Mouse (Mus musculus): ENCODE data around the gene 2610001J05Rik.
A peak's percentile ranks its signal among the peaks of the same experiment; 100 is the strongest.
"Not testable (repeated sequence)": the region's sequence is repeated elsewhere in the genome, so short reads cannot be mapped to it uniquely, and the experiment has no call there.

Gene 2610001J05Rik

DNA sequence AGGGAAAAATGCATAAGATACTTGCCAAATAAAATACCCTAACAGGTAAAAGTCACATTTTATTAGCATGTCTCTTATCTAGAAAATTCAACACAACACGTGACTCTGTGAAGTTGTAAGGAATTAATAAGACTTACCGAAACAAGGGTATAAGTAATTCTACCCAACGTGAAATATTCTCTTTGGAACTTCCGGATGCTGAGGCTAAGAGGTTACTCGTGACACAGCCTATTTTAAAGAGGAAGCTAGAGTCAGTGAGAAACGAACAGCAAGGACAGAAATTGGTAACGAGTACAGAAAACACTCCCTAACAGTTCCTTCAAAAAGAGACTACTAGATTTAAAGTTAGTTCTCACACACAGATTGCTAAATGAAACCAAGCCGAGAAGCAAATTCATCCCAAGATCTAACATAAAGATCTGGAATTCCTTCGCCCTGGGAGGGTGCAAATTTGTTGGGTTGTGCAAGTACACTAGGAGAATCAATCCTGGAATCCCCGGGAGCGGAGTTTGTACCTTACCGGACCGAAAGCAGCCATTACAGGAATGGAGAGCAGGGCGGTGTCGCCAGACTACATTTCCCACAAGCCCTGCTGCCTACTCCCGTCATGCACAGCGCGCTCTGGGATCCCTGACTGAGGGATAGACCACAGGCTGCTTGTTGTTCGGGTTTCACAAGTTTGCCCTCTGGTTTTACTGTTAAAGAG is at the start of gene 2610001J05Rik:
Gene 2610001J05Rik (minus strand): TSS at position 600 of the 706 bp plus-strand sequence.
- DNase-seq (ENCODE audit: low spot score): peak; percentile 91

DNA sequence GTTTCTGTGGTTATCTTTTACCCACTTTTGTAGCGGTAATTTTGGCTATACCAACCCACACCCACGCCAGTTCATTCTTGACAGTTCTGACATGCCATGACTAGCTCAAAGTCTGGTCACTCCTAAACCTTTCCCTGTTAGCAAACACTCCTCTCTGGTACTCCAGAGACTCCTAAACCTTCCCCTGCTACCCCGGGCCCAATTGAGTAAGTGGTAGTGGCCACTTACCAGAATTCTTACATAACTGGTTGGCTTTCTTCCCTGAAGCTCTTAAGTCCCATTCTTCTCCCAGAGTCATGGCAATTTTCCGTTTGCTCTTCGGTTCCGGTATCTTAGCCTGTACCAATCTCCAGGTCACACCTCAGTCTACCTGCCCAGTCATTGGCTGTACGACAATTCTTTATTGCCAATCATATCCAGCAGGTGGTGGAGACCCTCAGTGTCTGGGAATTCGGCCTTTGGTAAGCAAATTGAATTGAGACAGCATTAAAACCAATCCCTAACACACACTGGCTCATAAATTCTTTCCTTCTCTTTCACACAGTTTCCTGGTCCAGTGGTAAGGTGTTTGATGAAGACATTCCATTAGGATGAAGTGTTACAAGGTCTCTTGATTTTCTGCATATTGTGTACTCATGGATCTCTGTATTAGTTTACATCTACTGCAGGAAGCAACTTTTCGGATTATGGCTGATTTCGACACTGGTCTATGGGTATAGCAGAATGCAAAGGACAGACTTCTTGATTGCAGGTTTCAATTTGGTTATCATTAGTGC is 38.6 kb upstream of the 2610001J05Rik start:
- no peak for DNase-seq (ENCODE audit: low spot score)

DNA sequence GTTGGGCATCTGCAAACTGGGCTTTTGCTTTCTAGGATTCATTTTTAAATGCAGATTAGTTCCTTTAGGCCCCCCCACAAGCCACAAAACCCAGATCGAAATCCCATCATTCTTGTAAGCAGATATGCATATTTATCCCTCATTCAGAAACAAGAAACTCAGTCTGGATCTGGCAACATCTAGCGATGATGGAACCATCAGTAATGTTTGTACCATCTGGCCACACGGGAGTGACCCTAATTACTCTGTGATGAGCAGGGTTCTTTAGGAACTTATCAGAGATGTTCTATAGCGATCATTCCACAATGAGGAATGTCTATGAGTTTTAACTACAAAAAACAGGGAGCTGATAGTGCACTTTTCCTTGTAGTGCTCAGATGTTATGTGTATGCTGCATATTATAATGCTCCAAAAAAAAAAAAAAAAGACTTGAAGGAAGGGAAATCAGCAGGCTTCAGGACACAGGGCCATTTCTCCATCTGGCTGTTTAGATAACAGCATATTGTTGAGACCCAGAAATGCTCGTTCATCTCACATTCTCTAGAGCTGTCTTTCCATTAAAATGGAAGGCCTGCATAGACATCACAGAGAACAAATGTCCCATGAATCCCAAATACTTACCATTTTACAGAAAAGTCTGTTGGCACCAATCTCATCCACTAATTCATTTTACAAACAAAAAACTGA is 31.8 kb upstream of the 2610001J05Rik start:
- no peak for DNase-seq (ENCODE audit: low spot score)

DNA sequence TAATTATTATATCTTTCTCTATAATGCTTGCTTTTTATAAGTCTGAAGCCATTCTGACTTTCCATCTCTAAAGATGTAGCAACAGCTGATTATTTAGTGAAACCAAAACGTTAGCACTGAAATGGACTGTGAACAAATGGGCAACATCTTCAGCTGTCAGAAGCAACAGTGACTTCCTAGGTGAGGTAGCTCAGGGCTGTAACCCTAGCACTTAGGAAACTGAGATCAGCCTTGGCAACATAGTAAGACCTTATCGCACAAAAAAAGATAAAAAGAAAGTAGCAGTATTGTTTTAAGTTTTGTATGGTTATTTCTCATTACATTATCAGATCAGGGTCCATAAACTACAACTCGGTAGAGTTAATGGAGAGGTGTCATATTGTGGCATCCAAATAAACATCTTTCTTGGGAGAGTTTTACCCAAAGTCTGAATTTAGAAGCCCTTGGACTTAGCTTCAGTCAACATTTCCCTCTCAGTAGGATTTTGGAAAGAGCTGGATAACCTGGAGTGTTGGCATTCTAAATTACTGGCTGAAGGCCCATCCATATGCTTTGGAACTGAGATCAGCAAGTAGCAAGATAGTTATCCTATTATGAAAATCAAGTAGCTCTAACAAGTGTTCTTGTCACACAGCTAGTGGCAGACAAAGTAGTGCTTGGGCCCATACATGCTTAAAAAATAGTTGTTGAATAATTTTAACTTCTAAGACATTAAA is 13.7 kb upstream of the 2610001J05Rik start:
- no peak for DNase-seq (ENCODE audit: low spot score)

DNA sequence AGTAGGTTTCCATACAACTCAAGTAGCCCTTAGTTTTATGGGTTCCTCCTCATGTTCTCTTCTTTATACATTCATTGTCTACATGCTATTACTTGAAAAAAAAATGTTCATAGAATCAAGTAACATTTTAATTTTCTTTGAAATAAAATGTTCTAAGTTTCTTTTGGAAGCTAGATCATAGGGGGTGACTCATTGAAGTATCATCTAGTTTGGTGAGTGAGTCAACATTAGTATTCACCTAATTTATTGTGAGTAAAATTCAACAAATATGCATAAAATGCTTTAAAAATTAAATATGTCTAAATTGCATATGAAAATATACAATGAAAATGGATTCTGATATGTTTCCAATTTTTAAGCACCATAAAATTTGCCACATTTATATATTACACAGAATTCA is 11.6 kb upstream of the 2610001J05Rik start:
- no peak for DNase-seq (ENCODE audit: low spot score)

DNA sequence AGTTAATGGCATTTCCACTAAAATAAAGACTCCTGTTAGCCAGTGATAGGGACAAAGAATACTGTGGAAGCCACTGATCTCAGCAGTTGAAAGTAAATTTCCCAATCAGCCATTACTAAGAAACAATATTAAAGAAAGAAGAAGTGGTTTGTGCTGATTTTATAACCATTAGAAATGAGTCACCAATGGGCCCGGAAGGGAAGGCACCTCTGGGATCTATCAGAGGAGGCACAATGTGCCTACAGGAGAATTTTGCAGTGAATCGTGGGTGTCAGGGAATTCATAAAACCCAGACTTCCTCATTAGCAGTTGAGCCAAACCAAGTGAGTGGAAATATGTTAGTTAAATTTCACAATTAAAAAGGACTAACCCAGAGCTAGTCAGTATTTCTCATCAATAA is 2.6 kb upstream of the 2610001J05Rik start:
- DNase-seq (ENCODE audit: low spot score): no peak

DNA sequence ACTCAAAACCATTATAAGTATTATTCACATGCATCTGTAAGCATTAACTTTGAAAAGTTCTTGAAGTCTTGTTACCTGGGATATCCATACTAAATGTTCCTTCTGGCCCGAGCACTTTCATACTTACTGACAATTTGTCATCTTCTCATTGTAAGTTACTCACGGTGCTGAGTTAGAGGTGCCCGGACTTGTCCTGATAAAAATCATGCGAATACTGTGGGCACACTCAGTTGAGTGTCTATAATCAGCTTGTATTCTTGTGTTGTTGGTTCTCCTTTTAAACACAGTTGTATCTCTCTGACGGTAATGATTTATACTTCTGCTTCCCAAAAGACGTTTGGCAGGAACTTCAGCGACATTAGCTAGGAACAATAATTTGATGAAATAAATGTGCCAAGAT is 758 bp upstream of the 2610001J05Rik start:
- no peak for DNase-seq (ENCODE audit: low spot score)

DNA sequence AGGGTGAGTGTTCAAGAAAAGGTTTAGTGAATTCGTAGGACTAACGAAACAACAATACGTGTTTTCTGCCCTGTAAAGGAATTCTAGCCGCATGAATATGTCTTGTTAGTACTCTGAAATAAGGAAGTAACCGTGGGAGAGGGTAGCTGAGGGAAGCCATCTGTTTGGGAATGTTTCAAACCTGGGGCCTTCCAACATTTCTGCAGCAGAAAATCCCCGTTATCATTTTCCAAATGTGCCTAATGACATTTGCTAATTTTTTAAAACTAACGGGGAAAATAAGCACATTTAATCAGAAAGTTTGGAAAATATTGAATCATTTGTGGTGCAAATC is 274 bp upstream of the 2610001J05Rik start:
- no peak for DNase-seq (ENCODE audit: low spot score)

DNA sequence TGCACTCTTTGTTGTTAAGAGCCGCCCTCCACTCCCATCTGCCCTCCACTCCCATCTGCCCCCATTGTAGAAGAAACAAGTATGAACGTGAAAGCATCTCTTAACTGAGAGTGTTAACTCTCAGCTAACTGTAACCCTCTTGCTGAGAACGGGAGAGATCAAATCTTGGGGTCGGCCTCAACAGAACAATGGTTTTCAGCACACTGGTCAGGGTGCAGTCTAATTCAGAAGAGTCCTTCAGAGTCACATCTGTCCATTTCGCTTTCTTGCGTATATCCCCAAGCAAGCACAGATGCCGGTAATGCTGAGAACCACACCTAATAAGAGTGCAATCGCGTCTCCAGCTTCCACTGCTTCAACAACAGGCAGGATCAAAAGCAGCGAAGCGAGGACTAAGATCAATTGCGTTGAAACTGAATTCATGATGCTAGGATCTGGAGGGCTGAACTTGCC is 1.0 kb downstream of the 2610001J05Rik start:
- DNase-seq (ENCODE audit: low spot score): no peak

DNA sequence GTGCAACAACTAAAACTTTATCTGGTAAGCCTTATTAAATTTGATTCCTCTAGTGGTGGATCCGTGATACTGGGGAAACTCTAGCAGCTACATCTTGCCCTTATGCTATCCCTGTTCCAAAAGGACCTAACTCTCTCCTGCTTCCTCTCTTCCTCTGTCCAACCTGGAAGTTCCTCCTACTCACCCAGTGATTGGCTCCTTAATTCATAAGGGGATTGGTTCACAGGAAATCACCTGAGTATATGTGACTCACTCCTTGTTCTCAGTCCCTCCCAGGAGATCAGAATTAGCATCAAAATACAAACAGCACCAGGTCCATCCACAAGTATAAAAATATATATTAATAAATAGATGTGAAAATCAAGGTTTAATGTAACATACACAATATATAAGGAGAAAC is 10.7 kb downstream of the 2610001J05Rik start:
- DNase-seq (ENCODE audit: low spot score): no peak

DNA sequence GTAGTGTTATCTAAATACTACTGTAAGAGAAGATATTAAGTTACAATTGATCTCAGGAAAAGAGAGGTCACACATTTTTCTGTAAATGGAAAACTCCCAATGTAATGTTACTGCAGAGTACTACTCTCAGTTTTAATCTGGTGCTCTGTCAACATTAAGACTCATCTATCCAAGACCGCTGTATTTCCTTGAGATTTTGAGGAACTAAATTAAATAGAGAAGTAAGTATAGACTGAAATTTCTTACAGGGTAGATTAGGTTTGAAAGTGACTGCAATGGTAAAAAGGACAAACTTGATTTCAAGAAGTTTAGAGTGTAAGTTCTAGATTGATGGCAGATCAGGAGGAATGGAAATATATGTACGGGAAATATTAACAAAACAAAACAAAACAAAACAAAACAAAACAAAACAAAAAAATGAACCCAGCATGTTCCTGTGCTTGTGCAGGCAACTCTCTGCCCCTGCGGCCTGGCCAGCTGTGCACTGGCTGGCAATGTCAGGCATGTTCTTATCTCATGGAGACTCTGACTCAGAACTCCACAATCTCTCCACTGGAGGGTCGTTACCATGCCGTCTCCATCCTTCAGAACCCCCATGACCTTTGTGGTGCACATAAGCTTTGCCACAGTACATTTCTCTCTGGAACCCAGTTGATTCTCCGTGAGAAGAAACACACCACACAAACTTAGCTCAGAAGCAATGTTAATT is 11.3 kb downstream of the 2610001J05Rik start:
- no peak for DNase-seq (ENCODE audit: low spot score)

DNA sequence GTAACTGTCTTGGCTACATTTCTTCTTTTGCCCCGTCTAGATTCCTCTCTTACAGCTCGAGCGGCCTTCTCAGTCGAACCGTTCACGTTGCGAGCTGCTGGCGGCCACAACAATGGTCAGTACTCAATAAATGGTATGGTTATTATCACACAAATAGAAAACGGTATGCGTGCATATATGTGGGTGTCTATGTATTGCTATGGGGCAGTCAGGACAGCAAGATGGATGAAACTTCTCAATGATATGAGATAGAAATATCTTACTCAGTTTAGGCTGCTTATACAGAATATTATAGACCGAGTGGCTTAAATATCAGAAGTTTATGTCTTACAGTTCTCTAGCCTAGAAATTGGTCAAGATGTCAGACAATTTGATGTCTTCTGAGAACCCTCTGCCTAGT is 17.1 kb downstream of the 2610001J05Rik start:
- DNase-seq (ENCODE audit: low spot score): no peak

DNA sequence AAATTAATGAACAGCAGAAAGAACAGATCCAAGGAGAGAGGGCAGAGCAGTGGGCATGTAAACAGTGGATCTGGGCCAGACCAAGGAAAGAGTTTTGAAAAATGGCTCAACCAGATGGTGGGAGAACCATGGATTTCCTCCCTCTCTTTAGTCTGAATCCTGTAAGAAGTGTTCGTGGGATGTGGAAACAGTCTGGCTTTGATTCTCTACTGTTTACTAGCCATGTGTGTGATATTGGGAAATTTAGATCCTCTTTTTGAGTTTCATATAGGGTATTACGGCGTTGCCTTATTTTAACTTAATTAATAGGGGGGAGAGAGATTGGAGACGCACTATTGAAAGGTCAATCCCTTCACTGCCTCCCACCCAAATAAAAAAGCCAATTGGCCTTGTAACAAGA is 18.1 kb downstream of the 2610001J05Rik start:
- DNase-seq (ENCODE audit: low spot score): no peak

DNA sequence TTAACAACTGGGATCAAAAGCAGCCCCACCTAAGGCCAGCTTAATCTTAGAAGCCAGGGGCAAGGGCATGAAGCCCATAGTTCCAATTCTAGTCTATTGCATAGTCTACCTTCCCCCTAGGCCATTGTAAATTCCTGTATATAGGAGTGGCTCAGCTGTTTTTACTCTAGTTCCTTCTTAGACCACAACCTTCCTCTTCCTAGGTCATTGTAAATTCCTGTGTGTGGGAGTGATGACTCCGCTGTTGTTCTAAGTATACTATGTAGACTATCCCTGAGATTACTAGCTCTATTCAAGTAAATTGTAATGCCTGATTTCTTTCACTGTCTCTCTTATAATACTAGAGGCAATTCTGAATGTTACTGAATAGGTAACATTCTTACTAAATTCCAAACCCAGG is 25.3 kb downstream of the 2610001J05Rik start:
- not testable (repeated sequence) for DNase-seq (ENCODE audit: low spot score)

DNA sequence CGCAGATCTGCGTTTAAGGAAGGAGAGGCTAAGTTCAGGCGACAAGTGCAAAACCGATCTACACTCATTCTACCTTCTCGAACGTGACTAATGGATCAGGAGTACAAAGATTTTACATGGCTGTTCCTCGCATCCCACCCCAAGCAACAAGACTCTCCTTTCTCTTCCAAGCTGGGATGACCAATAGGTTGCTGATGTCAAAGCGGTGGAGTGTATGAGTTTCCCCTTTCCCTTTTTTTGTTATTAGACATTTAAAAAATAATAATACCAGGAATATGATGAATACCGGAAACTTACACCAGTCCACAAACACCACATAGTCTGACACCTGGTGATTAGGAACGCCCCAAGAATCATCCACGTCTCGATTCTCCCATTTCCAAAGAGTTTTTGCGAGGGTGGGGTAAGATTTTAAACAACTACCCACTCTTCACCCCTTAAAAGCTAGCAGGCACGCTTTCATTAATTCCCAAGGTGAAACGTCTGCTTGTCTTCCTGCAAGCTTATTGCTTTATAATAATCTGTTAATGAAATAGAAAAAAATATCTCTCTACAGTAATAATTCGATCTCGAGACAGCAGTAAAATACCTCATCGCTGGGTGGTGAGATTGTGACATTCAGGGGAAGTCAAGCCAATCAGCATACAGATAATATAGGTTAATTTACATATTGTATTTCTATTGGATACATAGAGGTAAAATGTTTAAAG is 31.8 kb downstream of the 2610001J05Rik start, which contains the start of gene Gpr85:
Gene Gpr85 (minus strand): TSS at position 598 of the 710 bp plus-strand sequence.
- no peak for DNase-seq (ENCODE audit: low spot score)

DNA sequence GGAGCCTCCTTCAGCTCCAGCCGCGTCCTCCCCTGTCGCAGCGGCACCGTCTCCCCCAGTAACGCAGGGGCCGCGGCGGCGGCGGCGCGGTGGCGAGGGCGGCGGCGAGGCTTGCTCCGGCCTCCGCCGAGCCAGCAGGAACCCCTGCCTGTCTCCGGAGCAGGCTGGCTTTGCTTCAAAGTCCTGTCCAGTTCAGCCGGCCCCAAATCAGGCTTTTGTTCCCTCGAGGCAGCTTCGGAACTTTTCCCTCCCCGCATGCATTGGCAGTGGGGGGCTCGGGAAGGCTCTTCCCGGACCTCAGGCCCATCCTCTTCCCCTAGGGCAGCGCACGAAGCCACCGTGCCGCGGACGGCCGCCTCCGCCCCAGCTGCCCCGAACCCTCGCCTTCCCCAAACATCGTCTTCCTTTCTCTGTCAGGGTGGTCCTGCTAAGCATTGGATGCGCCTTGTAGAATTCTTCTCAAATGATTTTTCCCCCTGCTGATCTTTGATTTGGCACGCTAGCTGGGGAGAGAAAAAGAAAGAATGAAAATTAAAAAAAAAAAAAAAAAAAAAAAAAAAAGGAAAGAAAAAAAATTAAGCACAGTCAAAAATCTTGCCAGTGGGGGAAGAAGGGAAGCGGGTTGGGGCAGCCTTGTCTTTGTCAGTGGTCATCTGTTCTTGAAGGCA is 32.5 kb downstream of the 2610001J05Rik start:
- peak; percentile 70 for DNase-seq (ENCODE audit: low spot score)

DNA sequence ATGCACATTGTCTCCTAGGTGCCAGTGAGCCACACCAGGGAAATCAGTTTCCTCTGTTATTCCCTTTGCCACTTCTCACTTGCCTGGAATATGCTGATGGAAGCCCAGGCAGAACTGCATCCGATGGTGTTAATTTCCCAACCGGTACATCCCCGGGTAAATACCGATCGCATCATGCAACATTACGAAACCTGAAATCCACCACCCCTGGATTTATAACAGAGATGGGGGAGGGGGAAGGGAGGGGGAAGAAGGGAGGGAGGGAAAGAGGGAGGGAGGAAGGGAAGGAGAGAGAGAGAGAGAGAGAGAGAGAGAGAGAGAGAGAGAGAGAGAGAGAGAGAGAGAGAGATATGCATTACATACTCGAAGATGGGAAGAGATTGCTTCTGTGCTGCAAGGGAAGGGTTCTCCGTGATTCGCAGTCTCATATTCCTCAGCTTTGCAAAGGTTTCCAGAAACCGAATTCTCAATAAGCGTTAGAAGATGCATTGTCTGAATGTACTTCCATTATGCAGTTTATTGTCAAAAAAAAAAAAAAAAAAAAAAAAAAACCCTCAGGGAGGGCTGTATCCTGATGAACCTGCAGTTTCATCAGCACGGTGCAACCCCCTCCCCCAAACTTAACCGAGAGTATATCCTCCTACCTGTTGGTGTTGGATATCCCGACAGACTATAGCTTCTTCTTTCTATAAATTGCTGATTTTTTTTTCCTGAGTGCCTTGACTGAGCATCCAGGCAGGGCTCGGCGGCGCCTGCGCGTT is 33.2 kb downstream of the 2610001J05Rik start:
- DNase-seq (ENCODE audit: low spot score): no peak

DNA sequence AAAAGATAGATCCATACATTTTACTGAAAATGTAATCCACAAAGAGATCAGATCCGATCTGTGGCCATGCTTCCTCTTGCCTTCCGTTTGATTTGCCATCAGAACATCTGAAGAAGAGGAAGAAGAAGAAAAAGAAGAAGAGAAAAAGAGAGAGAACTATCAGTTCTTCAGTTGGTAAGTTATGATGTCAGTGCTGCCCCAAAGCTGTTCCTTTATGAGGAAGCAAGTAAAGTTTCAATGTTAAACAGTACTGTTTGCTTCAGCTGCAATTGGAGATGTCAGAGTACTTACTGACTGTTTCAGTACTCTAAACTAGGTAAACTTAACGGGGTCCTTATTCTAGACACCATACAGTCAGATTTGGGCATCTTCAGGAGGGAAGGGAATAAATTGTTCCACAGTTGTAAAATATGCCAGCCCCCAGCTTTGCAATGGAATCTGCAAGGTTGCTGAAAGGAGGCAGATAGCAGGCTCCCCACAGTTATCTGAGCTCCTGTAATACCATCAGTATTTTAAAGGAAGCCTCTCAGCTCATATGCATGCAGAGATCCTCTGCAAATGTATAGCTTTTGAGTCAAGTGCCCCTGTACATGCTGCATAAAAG is 34.2 kb downstream of the 2610001J05Rik start:
- DNase-seq (ENCODE audit: low spot score): no peak
